Mouse (Mus musculus) frontal cortex, postnatal 25 days (tissue): ENCODE measurements around the gene Gzmm.
"Not testable (repeated sequence)": the region's sequence is repeated elsewhere in the genome, so short reads cannot be mapped to it uniquely, and the experiment has no call there.

Experiments
- DNase-seq, 2 experiments: peaks; one replicate each; pipeline ENCODE4 v3.0.0; 2022; ENCODE audit warnings: low spot score in 2 of 2

Gene Gzmm

DNA sequence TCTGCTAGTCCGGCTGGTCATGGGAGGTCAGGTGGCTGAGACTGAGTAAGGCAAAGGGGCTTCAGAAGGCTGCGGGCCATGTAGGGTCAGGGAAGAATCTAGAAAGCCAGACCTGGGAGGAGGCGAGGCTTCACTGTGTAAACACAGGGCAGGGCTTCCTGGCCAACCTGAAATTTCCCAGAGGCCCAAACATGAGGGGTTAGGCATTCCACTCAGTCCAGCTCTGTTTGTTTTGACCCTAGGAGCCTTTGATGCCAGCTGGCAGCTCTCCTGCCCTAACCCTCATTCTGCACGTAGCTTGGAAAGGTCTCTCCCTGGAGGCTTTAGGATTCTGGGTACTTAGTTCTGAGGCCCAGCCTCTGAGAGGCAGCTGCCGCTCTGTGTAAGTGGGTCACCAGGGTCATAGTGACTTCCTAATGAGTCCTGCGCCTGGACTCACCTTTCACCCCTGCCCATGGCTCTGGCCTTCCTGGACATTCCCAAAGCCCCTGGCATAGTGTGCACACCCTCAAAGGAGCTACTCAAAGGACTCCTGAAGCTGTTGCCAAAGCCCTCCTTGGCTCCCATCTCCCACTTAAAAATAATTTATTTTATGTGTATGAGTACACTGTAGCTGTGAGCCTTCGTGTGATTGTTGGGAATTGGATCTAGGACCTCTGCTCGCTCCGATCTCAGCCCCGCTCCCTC is 12.8 kb downstream of the Gzmm start:
- no peak for DNase-seq

DNA sequence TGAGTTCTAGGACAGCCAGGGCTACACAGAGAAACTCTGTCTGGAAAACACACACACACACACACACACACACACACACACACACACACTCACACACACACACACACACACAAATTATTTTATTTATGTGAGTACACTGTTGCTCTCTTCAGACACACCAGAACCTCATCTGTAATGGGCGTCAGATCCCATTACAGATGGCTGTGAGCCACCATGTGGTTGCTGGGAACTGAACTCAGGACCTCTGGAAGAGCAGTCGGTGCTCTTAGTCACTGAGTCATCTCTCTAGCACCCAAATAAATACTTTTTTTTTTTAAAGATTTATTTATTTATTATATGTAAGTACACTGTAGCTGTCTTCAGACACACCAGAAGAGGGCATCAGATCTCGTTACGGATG is 14.2 kb downstream of the Gzmm start:
- not testable (repeated sequence) for DNase-seq

DNA sequence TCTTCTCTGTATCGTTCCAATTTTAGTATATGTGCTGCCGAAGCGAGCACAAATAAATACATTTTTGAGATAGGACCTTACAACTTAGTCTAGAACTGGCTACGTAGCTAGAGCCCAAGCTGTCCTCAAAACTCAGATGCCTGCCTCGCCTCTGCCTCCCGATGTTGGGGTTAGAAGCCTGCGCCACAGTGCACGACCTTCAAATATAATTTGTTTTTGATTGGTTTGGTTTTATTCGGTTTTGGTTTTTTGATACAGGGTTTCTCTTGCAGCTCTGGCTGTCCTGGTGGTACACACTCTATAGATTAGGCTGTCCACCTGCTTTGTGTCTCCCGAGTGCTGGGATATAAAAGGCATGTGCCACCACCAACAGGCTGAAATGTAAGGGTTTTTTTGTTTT is 14.7 kb downstream of the Gzmm start:
- DNase-seq: no peak

DNA sequence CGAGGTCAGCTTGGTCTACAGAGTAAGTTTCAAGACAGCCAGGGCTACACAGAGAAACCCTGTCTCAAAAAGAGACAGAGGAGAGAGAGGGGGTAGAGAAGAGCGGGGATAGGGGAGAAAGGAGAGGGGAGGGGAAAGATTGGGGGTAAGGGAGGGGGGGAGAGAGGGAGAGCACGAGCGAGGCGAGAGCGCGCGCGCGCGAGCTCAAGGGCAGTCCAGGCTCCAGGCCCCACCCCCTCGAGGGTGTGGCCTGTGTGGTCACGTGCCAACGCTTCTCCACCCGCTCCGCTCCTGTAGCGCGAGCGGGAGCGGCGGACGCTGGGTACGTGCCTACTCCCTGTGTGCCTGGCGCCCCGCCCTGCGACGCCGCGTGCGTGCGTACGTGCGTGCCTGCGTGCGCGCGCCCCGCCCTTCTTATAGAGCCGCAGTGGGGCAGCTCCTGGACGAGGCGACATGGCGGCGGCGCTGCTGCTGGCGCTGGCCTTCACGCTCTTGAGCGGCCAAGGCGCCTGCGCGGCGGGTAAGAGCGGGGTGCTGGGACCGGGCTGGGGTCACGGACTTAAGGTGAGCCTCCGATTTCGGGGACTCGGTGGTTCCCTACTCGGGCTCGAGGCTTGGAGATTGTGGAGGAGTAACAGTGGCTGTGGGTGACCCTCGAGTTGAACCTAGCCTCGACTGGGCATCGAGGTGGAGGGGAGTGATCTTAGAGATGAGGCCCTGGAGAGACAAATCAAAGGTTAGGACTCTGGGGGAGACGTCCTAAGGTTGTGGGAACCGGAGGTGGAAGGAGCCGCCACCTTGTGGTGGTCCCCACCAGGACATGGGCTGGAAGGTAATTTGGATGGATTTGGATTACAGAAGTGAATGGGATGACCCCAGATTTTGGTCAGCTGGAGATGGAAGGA is 15.5 kb downstream of the Gzmm start, which contains the start of gene Bsg:
Gene Bsg, plus strand, starts transcription at position 427 of the 905 bp plus-strand sequence.
- DNase-seq: peak; percentile 95 to 97

DNA sequence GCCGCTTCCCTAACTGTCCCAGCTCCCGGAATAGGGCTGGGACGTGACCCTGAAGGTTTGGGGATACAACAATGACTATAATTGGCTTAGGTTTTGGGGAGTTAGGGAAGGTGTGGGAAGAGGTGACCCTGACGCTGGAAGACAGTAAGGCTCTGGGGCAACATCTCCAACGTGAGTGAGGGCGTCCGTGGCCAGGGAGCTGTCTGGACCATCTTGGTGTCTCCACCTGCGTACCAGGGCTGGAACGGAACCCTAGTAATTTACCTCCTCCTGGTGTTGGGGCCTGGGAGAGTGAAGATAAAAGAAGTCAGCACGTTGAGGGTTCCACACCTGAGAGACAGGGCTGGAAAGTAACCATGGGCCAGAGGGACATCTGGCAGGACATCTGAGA is 16.1 kb downstream of the Gzmm start:
- DNase-seq: no peak

DNA sequence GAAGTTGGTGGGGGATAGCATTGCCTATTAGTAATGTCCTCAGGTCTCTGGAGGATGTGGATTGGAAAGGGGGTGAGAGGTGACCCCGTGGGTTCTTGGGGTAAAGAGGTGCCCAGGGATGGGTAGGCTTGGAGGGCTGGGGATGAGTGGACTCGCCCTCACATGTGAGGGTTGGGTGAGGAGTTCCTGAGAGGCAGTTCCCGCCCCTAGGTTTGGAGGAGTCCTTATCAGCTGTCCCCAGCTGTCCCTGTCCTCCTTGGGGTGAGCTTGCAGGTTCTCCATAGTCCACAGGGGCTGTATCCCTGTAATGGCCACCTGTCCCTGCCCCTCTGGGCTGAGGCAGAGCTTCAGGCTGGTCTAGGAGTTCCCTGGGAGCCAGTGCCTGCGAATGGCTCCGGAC is 17.1 kb downstream of the Gzmm start:
- no peak for DNase-seq

DNA sequence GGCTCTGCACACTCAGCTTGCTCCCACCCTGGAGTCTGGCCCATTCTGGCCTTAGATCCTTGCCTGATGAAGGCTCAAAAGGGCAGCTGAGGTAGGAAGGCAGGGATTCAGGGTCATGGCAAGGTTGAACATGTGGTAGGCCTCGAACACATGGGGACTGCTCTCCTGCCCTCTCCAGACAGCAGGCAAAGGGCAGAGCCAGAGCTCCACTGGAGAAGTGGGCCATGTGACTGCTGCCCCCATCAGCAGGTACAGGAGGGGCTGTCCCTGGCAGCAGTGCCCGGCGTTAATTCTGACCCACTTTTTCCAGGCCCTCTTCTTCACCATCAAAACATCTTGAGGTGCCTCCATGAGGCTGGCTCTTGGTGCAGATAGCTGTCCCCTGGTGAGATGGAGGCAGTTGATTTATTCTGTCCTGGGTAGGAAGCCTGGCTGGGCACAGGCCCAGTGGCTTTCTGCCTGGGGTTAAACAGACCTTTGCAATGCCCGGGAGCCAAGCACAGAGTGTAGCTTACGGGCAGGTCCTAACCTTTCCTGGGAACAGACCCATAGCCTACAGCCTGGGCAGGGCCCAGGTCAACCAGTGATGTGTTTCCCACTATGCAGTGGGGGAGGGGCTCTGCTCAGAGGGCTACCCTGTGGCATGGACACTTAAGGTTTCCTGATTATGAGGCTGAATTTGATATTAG is 17.7 kb downstream of the Gzmm start:
- no peak for DNase-seq

DNA sequence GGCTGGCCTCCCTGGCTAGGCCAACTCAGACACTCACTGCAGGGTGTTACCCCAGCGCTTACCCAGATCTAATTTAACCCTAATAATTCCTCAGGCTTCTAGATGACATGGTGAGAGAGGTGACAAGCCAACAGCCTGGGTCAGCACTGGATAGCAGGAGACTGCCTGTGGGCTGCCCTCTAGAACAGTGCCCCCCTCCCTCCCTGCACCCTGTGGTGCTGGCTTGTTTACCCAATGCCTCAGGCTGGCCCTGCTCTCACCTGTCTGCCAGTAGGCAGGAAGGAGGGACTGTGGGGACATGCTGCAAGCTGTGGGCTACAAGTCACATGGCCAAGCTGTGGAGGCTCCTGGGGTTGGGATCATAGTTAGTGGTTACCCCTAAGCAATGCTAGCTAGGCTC is 18.3 kb downstream of the Gzmm start:
- no peak for DNase-seq

DNA sequence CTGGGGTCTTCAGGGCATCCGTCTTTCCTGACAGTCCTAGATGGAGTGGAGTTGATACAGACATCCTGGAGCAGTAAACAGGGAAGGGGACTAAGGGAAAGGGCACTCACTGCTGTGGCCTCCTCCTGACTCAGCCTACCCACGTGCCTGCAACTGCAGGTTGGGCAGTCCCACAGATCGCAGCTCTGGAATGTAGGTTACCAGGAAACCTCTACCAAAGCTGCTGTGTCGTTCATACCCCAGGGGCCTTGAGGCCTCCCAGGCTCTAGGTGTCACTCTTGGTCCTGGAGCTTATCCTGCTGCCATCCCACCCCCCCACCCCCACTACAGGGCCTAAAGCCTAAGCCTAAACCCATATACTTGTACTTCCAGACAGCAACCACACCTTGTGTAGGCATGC is 18.9 kb downstream of the Gzmm start:
- no peak for DNase-seq

DNA sequence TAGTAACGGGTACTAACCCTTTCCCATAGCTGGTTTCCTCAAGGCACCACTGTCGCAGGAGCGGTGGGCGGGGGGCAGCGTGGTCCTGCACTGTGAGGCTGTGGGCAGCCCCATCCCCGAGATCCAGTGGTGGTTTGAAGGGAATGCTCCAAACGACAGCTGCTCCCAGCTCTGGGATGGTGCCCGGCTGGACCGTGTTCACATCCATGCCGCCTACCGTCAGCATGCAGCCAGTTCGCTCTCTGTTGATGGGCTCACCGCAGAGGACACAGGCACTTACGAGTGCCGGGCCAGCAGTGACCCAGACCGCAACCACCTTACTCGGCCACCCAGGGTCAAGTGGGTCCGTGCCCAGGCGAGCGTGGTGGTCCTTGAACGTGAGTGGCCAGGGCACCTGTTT is 19.8 kb downstream of the Gzmm start:
- no peak for DNase-seq

DNA sequence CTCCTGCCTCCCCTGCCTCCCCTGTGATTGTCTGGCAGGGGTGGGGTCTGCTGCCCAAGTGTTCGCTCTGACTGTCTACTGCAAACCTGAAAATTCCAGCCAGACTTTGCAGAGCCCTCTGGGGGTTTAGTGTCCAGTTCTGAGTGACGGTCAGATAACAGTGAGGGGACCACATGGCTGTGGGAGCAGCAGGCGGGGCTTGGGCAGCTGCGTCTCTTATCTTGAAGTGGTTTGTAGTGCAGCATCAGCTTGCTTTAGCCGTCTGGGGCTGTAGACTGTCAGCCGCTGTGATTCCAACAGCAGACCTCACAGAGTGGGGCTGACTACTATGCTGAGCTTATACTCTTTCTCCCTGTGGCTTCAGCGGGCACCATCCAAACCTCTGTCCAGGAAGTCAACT is 20.5 kb downstream of the Gzmm start:
- no peak for DNase-seq

DNA sequence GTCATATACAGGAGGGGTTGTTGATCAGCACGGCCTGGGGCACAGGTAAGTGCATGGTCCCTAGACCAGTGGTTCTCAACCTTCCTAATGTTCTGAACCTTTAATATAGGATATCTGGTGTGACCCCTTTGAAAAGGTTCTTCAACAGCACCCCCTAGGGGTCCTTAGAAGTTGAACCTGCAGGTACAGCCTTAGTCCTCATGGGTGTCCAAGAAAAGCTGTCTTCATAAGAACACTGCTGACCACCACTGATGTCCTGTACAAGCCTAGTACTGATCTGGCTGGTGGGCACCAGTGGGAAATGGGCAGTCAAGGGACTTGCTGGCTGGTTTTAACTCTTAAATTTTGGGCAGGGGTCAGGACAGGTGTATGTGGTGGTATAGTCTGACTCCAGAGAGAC is 23.2 kb downstream of the Gzmm start:
- no peak for DNase-seq

DNA sequence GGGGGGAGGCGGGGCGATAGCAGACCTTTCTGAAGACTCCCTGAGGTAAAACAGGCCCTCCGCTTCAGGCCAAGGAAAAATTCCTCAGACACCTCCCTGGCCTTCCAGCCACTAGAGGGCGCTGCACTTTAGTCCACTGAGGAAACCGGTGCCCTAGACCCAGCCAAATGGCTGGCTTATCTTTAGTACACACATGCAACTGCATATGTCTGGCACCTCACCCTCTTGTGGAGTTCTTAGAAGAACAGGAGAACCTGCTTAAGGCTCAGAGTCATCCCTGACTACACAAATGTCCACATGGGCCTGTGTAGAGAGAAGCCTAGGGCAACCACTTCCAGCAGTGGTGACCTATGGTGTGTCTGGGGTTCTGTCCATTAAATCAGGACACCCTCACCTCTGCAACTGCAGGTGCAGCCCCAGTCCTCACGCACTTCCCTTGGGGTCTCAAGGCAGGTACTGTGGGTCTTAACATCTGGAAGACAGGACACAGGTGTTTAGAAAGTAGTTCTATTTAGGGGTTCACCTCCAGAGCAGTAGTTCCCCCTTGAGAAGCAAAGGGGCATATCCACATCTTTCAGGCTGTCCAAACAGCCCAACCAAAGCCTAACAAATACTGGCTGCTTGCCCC is 23.8 kb downstream of the Gzmm start:
- peak; percentile 76 to 77 for DNase-seq

DNA sequence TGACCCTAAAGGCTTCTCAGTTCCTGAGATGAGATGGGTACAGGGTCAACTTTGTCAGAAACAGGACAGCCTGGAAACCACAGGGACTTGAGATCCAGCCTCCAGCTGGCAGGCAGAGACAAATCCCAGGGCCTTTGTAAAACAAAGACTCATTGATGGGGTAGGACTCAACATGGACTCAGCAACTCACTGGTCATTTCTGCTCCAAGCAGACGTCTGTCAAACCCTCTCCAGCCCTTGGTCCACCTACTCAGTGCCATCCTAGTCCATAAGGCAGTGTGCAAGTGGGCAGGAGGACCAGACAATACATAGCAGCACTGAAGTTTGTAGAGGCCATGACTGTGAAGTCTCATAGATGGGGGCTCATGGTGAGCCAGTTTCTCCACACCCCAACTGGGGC is 24.3 kb downstream of the Gzmm start:
- no peak for DNase-seq

DNA sequence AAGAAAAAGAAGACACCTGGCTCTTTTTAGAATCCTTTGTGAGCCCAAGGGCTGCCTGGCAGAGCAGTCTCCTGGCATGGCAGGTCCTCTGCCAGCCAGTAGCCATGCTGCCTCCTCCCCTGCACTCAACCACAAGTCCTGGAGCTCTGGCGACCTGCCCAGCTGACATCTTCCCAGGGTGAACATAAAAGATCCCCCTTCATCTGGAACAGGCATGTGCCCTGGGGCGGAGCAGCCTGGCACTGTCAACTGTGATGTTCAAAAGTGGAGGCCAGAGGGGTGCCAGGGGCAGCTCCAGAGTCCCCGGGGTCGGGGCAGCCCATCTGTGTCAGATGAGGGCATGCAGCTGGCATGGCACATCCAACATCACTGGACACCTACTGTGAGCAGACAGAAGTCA is 26.2 kb downstream of the Gzmm start:
- DNase-seq: no peak

DNA sequence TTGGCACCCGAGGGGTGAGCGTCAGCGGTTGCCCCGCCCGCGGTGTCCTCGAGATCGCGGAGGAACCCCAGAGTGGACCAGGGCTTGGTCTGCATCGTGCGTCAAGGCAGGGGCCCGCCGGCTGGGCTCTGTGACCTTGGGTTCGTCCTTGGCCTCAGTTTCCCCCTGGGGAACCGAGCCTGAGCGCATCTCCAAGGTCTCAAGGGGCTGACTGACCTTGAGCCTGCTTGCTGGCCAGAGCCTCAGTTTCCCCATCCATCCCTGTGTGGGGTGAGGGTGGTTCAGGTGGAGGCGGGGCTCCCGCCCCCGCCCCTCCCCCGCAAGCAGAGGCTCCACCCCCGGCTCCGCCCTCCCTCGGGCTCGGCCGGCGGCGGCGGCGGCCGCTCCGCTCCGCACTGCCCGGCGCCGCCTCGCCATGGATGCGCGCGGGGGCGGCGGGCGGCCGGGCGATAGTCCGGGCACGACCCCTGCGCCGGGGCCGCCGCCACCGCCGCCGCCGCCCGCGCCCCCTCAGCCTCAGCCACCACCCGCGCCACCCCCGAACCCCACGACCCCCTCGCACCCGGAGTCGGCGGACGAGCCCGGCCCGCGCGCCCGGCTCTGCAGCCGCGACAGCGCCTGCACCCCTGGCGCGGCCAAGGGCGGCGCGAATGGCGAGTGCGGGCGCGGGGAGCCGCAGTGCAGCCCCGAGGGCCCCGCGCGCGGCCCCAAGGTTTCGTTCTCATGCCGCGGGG is 27.6 kb downstream of the Gzmm start, which contains the start of gene Hcn2:
Gene Hcn2, plus strand, starts transcription at position 381 of the 734 bp plus-strand sequence.
- DNase-seq: no peak

DNA sequence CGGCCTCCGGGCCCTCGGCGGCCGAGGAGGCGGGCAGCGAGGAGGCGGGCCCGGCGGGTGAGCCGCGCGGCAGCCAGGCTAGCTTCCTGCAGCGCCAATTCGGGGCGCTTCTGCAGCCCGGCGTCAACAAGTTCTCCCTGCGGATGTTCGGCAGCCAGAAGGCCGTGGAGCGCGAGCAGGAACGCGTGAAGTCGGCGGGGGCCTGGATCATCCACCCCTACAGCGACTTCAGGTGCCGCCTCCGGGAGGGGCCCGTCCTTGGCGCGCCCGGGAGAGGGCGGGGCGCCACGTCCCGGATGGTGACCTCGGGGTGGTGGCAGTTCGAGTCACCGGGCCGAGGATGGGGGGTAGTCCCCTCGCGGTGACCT is 28.2 kb downstream of the Gzmm start:
- DNase-seq: peak in 1 of 2 experiments; percentile 44

DNA sequence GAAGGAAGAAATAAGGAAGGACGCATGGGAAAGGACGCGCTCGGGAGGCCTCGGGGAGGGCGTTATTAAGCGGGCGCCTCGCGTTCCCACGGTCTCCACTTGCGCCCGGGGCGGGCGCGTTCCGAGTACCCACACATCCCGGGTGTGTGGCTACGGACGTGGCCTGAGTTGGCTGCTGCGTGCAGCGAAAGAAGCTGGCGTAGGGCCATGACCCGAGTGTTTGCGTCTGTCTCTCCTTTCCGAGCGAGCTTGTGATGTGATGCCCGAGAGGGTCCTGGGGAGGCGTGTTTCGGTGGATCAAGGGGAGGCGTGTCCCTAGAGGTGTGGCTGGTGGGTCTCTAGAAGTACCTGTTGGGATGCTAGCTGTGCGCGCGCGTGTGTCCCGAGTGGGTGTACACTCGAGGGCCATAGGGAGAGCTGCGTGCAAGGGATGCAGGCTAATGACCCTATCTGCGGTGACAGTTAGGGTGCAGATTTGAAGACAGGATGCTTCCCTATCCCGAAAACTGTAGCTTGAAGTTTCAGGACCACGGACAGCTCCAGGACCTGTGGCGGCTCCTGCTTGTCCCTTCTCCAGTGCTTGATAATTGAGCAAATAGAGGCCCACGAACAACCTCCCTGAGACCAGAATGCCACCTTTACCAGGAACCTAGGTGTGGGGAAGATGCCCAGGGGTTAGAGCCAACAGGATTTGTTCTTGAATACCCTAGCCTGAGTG is 29.0 kb downstream of the Gzmm start:
- DNase-seq: no peak

DNA sequence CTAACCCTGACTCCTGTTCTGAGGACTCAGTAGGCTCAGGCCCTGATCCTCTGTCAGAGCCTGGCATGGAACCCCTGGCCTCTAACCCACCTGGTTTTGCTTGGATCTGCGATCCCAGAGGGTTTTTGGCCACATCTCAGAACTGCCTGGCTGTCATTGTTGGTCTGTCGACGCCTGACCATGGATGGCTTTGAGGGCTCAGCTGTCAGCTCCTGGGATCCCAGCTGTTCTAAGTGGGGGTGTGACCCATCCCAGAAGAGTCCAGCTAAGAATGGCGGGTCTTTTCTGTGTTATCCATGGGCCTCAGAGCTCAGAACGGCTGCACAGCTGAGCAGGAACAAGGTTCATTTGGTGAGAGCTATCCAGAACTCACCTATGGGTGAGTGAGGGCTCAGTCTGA is 32.3 kb downstream of the Gzmm start:
- no peak for DNase-seq

DNA sequence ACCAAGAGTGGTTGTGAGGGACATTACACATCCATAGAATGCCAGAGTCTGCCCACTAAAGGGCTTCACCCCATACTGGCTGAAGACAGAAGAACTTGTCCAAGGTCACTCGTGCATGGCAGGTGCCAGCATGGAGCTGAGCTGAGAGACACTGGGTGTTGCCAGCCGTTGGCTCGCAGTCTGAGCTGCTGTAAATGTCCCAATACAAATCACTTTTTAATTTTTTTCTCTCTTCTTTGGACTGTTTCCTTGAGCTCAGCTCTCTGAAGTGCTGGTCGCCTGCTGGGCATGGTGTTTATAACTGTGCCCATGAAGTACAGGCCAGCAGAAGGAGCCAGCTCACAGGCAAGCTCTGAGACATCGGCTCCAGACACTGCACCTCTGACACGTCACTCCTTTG is 34.2 kb downstream of the Gzmm start:
- DNase-seq: no peak

DNA sequence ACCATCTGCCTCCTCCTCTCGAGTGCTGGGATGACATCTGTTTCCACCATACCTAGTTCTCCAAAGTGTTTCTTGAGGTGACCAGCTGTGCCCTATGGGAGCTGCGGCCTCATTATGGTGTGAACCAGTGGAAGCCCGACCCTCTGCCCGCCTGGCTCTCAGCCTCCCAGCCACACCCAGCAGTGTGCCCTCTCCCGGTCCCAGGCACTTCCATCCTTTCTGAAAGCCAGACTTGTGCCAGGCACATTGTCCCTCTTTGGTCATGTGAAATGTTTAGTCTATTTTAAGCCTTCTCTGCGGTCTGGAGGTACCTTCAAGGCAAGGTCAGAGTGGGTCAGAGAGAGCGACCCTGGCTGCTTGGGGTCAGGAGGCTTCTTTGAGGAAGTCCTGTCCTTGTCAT is 34.9 kb downstream of the Gzmm start:
- DNase-seq: no peak
